Mouse (Mus musculus) heart, postnatal 10 days (tissue): ENCODE data around the gene Kcnt1. TPM values are rescaled to one million over a fixed set of nuclear protein-coding genes. Genes with fewer than 3 reads are reported as not detected.

Source experiments
- DNase-seq, 2 experiments: peaks; one replicate each; pipeline ENCODE4 v3.0.0; 2021
- intact Hi-C: fragments of 180-260 bp; cut with DNase I; formaldehyde crosslinking; loops from one replicate; pipeline ENCODE4 v1.15.1; 2025
- total RNA-seq, 2 experiments: library from RNA; stranded (reverse); gene quantifications; 2 replicates each; pipeline ENCODE4 v1.2.3; 2021

Kcnt1 gene
- total RNA-seq, 2 experiments from 2014 or later, result 0.62 to 1.1 TPM

- intact Hi-C loops, result no loop called here
- DNase-seq, result peak; percentile 32 to 45
These were observed 84.4 kb downstream of the Kcnt1 start for GRCm38 (mm10) chr2:25947950-25948349.

GRCm38 (mm10) chr2:25949291-25949690 lies 85.8 kb downstream of the Kcnt1 start:
- no peak for DNase-seq
- intact Hi-C loops, result no loop called here

Other genes starting within 250 kb of the Kcnt1 start
- gene Ccdc183, start 246.1 kb upstream of the Kcnt1 start, total RNA-seq, result not detected
- 10 to 100 TPM; 22.1 to 24.6 TPM for gene Tmem141, start 241.7 kb upstream of the Kcnt1 start, total RNA-seq
- 1 to 10 TPM; 2.7 to 3.7 TPM for gene Fcna, start 235.7 kb upstream of the Kcnt1 start, total RNA-seq
- gene Lcn8, start 210.6 kb upstream of the Kcnt1 start, total RNA-seq, result 1 to 10 TPM in 1 of 2 experiments, under 1 TPM in 1; 0.99 to 1.0 TPM
- not detected for gene Lcn5, start 205.8 kb upstream of the Kcnt1 start, total RNA-seq
- gene Lcn6, start 186.9 kb upstream of the Kcnt1 start, total RNA-seq, result not detected
- gene Lcn10, start 181.0 kb upstream of the Kcnt1 start, total RNA-seq, result not detected
- gene Obp2a, start 163.7 kb upstream of the Kcnt1 start, total RNA-seq, result not detected
- 10 to 100 TPM; 14.6 to 15.6 TPM for gene Bmyc, start 157.0 kb upstream of the Kcnt1 start, total RNA-seq
- not detected for gene Obp2b, start 126.7 kb upstream of the Kcnt1 start, total RNA-seq
- gene Lcn3, start 98.2 kb upstream of the Kcnt1 start, total RNA-seq, result not detected
- gene Lcn11, start 86.7 kb upstream of the Kcnt1 start, total RNA-seq, result not detected
- not detected for gene Gm13539, start 81.5 kb upstream of the Kcnt1 start, total RNA-seq
- not detected for gene Glt6d1, start 47.9 kb upstream of the Kcnt1 start, total RNA-seq
- not detected for gene Lcn9, start 40.6 kb upstream of the Kcnt1 start, total RNA-seq
- gene Sohlh1, start 16.5 kb upstream of the Kcnt1 start, total RNA-seq, result not detected
- gene Camsap1, start 119.5 kb downstream of the Kcnt1 start, total RNA-seq, result 10 to 100 TPM; 36.3 to 37.1 TPM
- gene Ubac1, start 158.0 kb downstream of the Kcnt1 start, total RNA-seq, result 10 to 100 TPM; 71.6 to 76.9 TPM